Mouse (Mus musculus): Measurements from ENCODE around the gene Elf3. TPM values are rescaled to one million over a fixed set of nuclear protein-coding genes. Genes with fewer than 3 reads are reported as not detected.
"Not testable (repeated sequence)": the region's sequence is repeated elsewhere in the genome, so short reads cannot be mapped to it uniquely, and the experiment has no call there.

Elf3 gene
- polyA plus RNA-seq, 1 experiment from 2014 or later = 0.42 TPM

DNA sequence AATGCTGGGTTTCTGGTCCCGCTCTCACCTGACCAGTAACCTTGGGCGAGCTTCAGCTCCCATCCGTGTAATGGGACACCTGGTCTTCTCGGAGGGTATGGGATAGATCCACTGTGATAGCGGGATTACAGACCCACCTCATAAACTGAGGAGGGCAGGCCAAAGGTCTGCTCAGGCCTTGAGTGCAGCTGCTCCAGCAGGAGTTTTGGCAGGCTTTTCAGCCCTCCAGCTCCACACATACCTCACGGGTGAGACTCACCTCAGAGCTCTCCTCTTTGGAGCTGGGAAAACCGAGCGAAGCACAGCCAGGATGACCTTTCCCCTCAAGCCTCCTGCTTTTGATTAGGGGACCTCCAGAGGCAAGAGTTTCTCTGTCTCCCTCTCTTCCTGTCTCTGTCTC, 7.0 kb downstream of the Elf3 start:
- Histone ChIP-seq H3K9me3 (ENCODE audit: control insufficient read depth, low read length) (no peaks in the 10 kb centered on the region), H3K4me2 (no peak overlapping the region), H3K9ac (ENCODE audit: low read length) (no peak overlapping the region), H3K4me3 (ENCODE audit: low read depth, low read length) (no peak overlapping the region), H3K36me3 (ENCODE audit: control insufficient read depth, insufficient read depth, low read length) (no peaks in the 10 kb centered on the region), H3K27me3 (ENCODE audit: control insufficient read depth, insufficient read depth, low read length) (no peaks in the 10 kb centered on the region), H3K4me1 (ENCODE audit: control insufficient read depth, insufficient read depth, low read length) (no peaks in the 10 kb centered on the region), H3K27ac (ENCODE audit: low read depth, low read length) (no peak overlapping the region)
- WGBS = 88% methylated on average over 8 of the region's 8 CpGs
- ATAC-seq (ENCODE audit: low FRiP score) = no peak
- DNase-seq (ENCODE audit: low spot score, missing footprints) = no peak

DNA sequence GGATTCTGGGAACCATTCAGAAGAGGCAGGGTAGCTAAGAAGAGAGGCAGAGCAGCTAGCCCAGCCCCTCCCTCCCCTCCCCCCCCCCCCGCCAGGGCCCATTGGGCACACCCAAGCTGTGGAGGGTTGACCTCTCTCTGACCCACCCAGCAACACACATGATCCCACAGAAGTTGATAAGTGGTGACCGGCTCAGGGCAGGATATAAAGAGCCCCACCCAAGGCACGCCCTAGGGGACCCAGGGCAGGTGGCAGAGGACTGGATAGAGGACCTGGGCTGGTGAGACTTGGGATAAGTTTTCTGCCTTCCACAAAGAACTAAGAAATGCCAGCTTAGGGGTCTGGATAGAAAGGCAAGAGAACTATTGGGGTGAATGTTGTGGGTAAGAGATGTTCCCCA, 7.7 kb downstream of the Elf3 start:
- no peaks in the 10 kb centered on the region for H3K9me3 ChIP-seq (ENCODE audit: control insufficient read depth, low read length)
- H3K4me1 ChIP-seq (ENCODE audit: control insufficient read depth, insufficient read depth, low read length) = no peaks in the 10 kb centered on the region
- no peak overlapping the region for H3K9ac ChIP-seq (ENCODE audit: low read length)
- no peak overlapping the region for H3K4me2 ChIP-seq
- H3K4me3 ChIP-seq (ENCODE audit: low read depth, low read length) = no peak overlapping the region
- H3K27ac ChIP-seq (ENCODE audit: low read depth, low read length) = no peak overlapping the region
- WGBS = 82% methylated on average over 2 of the region's 3 CpGs
- DNase-seq (ENCODE audit: low spot score, missing footprints) = no peak
- ATAC-seq (ENCODE audit: low FRiP score) = no peak
- no peaks in the 10 kb centered on the region for H3K36me3 ChIP-seq (ENCODE audit: control insufficient read depth, insufficient read depth, low read length)
- no peaks in the 10 kb centered on the region for H3K27me3 ChIP-seq (ENCODE audit: control insufficient read depth, insufficient read depth, low read length)

DNA sequence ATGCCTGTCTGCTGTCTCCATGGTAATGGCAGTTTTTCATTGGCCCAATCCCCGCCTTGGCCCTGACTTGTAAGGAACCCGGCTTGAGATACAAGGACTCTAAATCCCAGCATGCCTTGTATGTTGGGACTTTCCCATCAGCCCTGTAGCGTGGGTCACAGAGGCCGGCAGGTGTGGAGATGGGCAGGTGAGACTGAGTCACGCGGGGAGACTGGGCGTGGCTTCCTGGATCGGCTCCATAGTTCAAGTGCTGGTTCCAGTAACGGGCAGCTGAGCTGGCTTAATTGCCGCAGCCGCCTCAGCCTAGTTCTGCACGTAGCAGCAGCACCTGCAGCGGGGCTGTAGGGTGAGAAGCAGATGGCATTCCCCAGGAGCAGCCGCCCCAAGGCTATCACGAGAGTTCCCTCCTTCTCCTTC, 9.9 kb downstream of the Elf3 start:
- no peaks in the 10 kb centered on the region for H3K27me3 ChIP-seq (ENCODE audit: control insufficient read depth, insufficient read depth, low read length)
- H3K9ac ChIP-seq (ENCODE audit: low read length) = peak overlapping the region; percentile 26; the same call in 1 of the 2 replicates
- no peaks in the 10 kb centered on the region for H3K4me1 ChIP-seq (ENCODE audit: control insufficient read depth, insufficient read depth, low read length)
- H3K27ac ChIP-seq (ENCODE audit: low read depth, low read length) = no peak overlapping the region
- H3K9me3 ChIP-seq (ENCODE audit: control insufficient read depth, low read length) = no peaks in the 10 kb centered on the region
- WGBS = 7% methylated on average over 15 of the region's 15 CpGs
- peak overlapping the region; percentile 18 for H3K4me3 ChIP-seq (ENCODE audit: low read depth, low read length)
- DNase-seq (ENCODE audit: low spot score, missing footprints) (peak; percentile 84), ATAC-seq (ENCODE audit: low FRiP score) (peak; percentile 42; the same call in 1 of the 2 replicates)
- H3K4me2 ChIP-seq = peak overlapping the region; percentile 42
- no peaks in the 10 kb centered on the region for H3K36me3 ChIP-seq (ENCODE audit: control insufficient read depth, insufficient read depth, low read length)

DNA sequence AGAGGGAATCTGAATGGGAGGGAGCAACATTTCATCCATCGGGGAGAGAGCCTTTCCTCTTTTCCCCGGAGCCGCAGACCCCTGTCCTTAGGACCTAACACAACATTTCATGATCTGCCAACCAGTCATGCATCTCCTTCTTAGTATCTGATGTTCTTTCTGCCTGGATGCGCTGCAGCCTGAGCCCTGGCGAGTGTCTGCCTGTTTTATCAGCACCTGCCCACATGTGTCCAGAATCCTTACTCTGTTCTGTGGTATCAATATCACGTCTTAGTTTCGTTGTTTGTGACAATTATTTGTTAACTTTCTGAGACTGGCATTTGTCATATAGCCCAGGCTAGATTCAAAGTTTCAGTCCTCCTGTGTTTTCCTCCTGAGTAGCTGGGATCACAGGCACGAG, 14.4 kb downstream of the Elf3 start:
- H3K9me3 ChIP-seq (ENCODE audit: control insufficient read depth, low read length) = no peaks in the 10 kb centered on the region
- H3K36me3 ChIP-seq (ENCODE audit: control insufficient read depth, insufficient read depth, low read length) = no peaks in the 10 kb centered on the region
- no peak for ATAC-seq (ENCODE audit: low FRiP score)
- H3K27me3 ChIP-seq (ENCODE audit: control insufficient read depth, insufficient read depth, low read length) = no peaks in the 10 kb centered on the region
- DNase-seq (ENCODE audit: low spot score, missing footprints) = no peak
- no peak overlapping the region for H3K27ac ChIP-seq (ENCODE audit: low read depth, low read length)
- 84% methylated on average over 8 of the region's 8 CpGs for WGBS
- H3K4me3 ChIP-seq (ENCODE audit: low read depth, low read length) = no peak overlapping the region
- no peak overlapping the region for H3K4me2 ChIP-seq
- no peak overlapping the region for H3K9ac ChIP-seq (ENCODE audit: low read length)
- H3K4me1 ChIP-seq (ENCODE audit: control insufficient read depth, insufficient read depth, low read length) = no peaks in the 10 kb centered on the region

DNA sequence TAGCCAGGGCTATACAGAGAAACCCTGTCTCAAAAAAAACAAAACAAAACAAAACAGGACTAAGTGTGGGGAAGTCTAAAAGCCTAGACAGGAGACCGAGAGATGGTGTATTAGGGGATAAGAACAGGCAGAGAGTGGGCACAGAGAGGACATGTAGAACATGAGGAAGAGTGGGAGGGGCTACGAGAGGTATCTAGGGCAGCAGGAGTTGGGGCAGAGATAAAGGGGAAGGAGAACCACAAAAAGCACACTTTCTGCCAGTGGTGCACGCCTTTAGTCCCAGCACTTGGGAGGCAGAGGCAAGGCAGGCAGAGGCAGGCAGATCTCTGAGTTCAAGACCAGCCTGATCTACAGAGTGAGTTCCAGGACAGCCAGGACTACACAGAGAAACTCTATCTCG, 18.2 kb downstream of the Elf3 start:
- 79% methylated on average over 4 of the region's 4 CpGs for WGBS
- H3K36me3 ChIP-seq (ENCODE audit: control insufficient read depth, insufficient read depth, low read length); ATAC-seq (ENCODE audit: low FRiP score): not testable (repeated sequence)

DNA sequence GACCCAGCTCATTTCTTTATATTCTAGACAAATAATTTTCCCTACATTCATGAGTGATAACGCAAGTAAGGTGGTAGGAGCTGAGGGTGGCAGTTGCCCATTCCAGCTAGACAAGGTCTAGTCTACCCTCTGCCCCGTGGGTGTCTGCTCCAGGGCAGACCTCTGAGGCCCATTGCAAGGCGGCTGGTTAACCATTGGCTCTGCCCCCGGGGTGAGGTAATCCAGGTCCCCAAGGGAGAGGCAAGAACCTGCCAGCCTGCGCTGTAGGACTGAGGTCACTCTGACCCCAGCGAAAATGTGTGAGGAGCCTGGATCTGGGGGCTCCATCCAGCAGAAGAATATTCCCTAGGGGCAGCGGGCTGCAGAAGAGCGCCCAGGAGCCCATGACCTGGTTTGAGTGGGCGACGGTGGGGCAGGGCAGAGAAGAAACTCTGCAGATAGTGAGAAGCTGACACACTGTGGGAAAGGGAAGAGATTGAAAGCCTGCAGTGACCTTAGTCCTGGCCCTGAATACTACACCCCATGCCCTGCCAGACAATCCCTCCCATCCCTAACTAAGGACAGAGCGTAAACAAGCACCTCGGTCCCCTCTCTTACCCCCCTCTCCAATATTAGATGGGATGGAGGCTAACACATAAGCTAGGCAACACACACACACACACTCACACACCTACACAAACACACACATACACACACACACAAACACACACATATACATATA, 21.1 kb downstream of the Elf3 start:
- no peaks in the 10 kb centered on the region for H3K9me3 ChIP-seq (ENCODE audit: control insufficient read depth, low read length)
- no peaks in the 10 kb centered on the region for H3K27me3 ChIP-seq (ENCODE audit: control insufficient read depth, insufficient read depth, low read length)
- DNase-seq (ENCODE audit: low spot score, missing footprints) (peak; percentile 72), ATAC-seq (ENCODE audit: low FRiP score) (no peak)
- WGBS = 71% methylated on average over 12 of the region's 12 CpGs
- no peak overlapping the region for H3K27ac ChIP-seq (ENCODE audit: low read depth, low read length)
- no peak overlapping the region for H3K4me2 ChIP-seq
- H3K9ac ChIP-seq (ENCODE audit: low read length) = no peak overlapping the region
- no peaks in the 10 kb centered on the region for H3K36me3 ChIP-seq (ENCODE audit: control insufficient read depth, insufficient read depth, low read length)
- no peaks in the 10 kb centered on the region for H3K4me1 ChIP-seq (ENCODE audit: control insufficient read depth, insufficient read depth, low read length)
- no peak overlapping the region for H3K4me3 ChIP-seq (ENCODE audit: low read depth, low read length)

More for the DNA sequence above, 18.2 kb downstream of the Elf3 start:
- not testable (repeated sequence) for H3K4me3 ChIP-seq (ENCODE audit: low read depth, low read length); H3K4me2 ChIP-seq; DNase-seq (ENCODE audit: low spot score, missing footprints); H3K9me3 ChIP-seq (ENCODE audit: control insufficient read depth, low read length); H3K4me1 ChIP-seq (ENCODE audit: control insufficient read depth, insufficient read depth, low read length); H3K27ac ChIP-seq (ENCODE audit: low read depth, low read length); H3K9ac ChIP-seq (ENCODE audit: low read length); H3K27me3 ChIP-seq (ENCODE audit: control insufficient read depth, insufficient read depth, low read length)

DNA sequence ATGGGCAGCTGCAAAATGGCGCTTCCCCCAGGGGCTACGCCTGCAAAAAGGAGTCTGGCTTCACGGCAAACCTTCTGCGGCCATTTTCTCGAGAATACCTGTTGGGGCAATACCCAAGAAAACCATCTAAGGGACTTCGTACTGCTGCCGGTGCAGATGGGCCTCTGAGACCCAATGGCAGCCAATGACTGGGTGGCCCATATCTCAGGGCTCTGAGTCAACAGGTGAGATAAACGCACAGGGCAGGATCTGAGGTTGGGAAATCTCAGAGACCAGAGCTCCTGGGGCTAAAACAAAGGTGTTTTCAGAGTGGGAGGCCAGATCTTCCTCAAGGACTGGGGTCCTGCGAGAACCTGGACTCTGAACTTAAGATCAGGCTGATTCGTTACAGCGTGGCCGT, 23.6 kb downstream of the Elf3 start:
- Histone ChIP-seq H3K9me3 (ENCODE audit: control insufficient read depth, low read length) (no peaks in the 10 kb centered on the region), H3K4me1 (ENCODE audit: control insufficient read depth, insufficient read depth, low read length) (no peaks in the 10 kb centered on the region), H3K4me2 (no peak overlapping the region), H3K27ac (ENCODE audit: low read depth, low read length) (no peak overlapping the region), H3K4me3 (ENCODE audit: low read depth, low read length) (no peak overlapping the region), H3K36me3 (ENCODE audit: control insufficient read depth, insufficient read depth, low read length) (no peaks in the 10 kb centered on the region), H3K9ac (ENCODE audit: low read length) (no peak overlapping the region), H3K27me3 (ENCODE audit: control insufficient read depth, insufficient read depth, low read length) (no peaks in the 10 kb centered on the region)
- DNase-seq (ENCODE audit: low spot score, missing footprints) = no peak
- no peak for ATAC-seq (ENCODE audit: low FRiP score)
- WGBS = 87% methylated on average over 12 of the region's 12 CpGs

DNA sequence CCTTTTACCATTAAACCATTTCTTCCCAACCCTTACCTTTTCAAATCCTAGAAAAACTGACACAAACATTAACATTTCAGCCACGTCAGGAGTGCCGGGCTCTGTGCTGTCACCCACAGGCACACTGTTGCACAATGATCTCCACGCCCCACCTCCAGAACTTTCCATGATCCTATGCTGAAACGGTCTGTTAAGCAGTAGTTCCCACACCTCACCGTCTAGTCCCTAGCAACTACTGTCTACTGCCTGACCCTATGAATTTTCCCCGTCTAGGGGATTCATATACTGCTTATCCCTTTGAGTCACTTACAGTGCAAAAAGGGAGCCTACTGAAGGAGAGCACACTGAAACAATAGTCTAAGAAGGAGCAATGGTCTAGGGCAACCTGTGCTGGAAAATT, 24.4 kb downstream of the Elf3 start:
- ATAC-seq (ENCODE audit: low FRiP score) (no peak), DNase-seq (ENCODE audit: low spot score, missing footprints) (no peak)
- no peaks in the 10 kb centered on the region for H3K36me3 ChIP-seq (ENCODE audit: control insufficient read depth, insufficient read depth, low read length)
- H3K27ac ChIP-seq (ENCODE audit: low read depth, low read length) = no peak overlapping the region
- no peak overlapping the region for H3K4me3 ChIP-seq (ENCODE audit: low read depth, low read length)
- no peaks in the 10 kb centered on the region for H3K9me3 ChIP-seq (ENCODE audit: control insufficient read depth, low read length)
- H3K4me1 ChIP-seq (ENCODE audit: control insufficient read depth, insufficient read depth, low read length) = no peaks in the 10 kb centered on the region
- WGBS = 90% methylated on average over 6 of the region's 6 CpGs
- no peak overlapping the region for H3K4me2 ChIP-seq
- no peak overlapping the region for H3K9ac ChIP-seq (ENCODE audit: low read length)
- H3K27me3 ChIP-seq (ENCODE audit: control insufficient read depth, insufficient read depth, low read length) = no peaks in the 10 kb centered on the region

DNA sequence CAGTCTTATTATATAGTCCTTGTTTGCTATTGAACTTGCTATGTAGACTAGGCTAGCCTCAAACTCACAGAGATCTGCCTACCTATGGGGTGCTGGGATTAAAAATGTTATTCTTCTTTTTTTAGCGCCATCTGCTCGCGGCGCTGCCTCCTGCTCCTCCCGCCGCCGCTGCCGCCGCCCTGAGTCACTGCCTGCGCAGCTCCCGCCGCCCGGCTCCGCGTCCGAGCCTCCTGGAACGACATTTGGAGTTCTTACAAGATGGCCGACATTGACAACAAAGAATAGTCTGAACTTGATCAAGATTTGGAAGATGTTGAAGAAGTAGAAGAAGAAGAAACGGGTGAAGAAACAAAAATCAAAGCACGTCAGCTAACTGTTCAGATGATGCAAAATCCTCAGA, 26.5 kb downstream of the Elf3 start:
- not testable (repeated sequence) for H3K4me1 ChIP-seq (ENCODE audit: control insufficient read depth, insufficient read depth, low read length); H3K27me3 ChIP-seq (ENCODE audit: control insufficient read depth, insufficient read depth, low read length); H3K9ac ChIP-seq (ENCODE audit: low read length); H3K27ac ChIP-seq (ENCODE audit: low read depth, low read length); ATAC-seq (ENCODE audit: low FRiP score); H3K9me3 ChIP-seq (ENCODE audit: control insufficient read depth, low read length); DNase-seq (ENCODE audit: low spot score, missing footprints); H3K4me2 ChIP-seq; H3K4me3 ChIP-seq (ENCODE audit: low read depth, low read length); H3K36me3 ChIP-seq (ENCODE audit: control insufficient read depth, insufficient read depth, low read length)
- 82% methylated on average over 20 of the region's 20 CpGs for WGBS

Measured in midbrain, embryonic 11.5 days (tissue).